Mouse (Mus musculus): ENCODE results near the gene Atp6v1e2.
A peak's percentile ranks its signal among the peaks of the same experiment; 100 is the strongest.

Gene Atp6v1e2

GRCm38 (mm10) chr17:86915540-86915939, 32.2 kb downstream of the Atp6v1e2 start:
- DNase-seq (ENCODE audit: low read depth, low spot score): no peak

- no peak for DNase-seq (ENCODE audit: low read depth, low spot score)
These were observed 34.6 kb downstream of the Atp6v1e2 start for GRCm38 (mm10) chr17:86913003-86913607.

- DNase-seq (ENCODE audit: low read depth, low spot score): no peak
These were observed 36.4 kb downstream of the Atp6v1e2 start for GRCm38 (mm10) chr17:86911261-86911660.

- peak; percentile 65 for DNase-seq (ENCODE audit: low read depth, low spot score)
These were observed 37.8 kb downstream of the Atp6v1e2 start for GRCm38 (mm10) chr17:86909733-86910495.

GRCm38 (mm10) chr17:86908316-86908715, 39.4 kb downstream of the Atp6v1e2 start:
- DNase-seq (ENCODE audit: low read depth, low spot score): peak; percentile 37

GRCm38 (mm10) chr17:86907092-86907491, 40.6 kb downstream of the Atp6v1e2 start:
- no peak for DNase-seq (ENCODE audit: low read depth, low spot score)

- no peak for DNase-seq (ENCODE audit: low read depth, low spot score)
These were observed 41.1 kb downstream of the Atp6v1e2 start for GRCm38 (mm10) chr17:86906601-86907000.

- peak; percentile 89 for DNase-seq (ENCODE audit: low read depth, low spot score)
These were observed 41.6 kb downstream of the Atp6v1e2 start for GRCm38 (mm10) chr17:86906136-86906461.

- peak; percentile 32 for DNase-seq (ENCODE audit: low read depth, low spot score)
These were observed 42.2 kb downstream of the Atp6v1e2 start for GRCm38 (mm10) chr17:86905297-86906135.

GRCm38 (mm10) chr17:86904206-86904605, 43.5 kb downstream of the Atp6v1e2 start:
- DNase-seq (ENCODE audit: low read depth, low spot score): peak; percentile 18

- peak; percentile 63 for DNase-seq (ENCODE audit: low read depth, low spot score)
These were observed 44.1 kb downstream of the Atp6v1e2 start for GRCm38 (mm10) chr17:86903596-86903995.

GRCm38 (mm10) chr17:86902399-86903067, 45.2 kb downstream of the Atp6v1e2 start:
- no peak for DNase-seq (ENCODE audit: low read depth, low spot score)

- no peak for DNase-seq (ENCODE audit: low read depth, low spot score)
These were observed 47.1 kb downstream of the Atp6v1e2 start for GRCm38 (mm10) chr17:86900564-86900963.

GRCm38 (mm10) chr17:86899821-86900220, 47.9 kb downstream of the Atp6v1e2 start:
- no peak for DNase-seq (ENCODE audit: low read depth, low spot score)

- DNase-seq (ENCODE audit: low read depth, low spot score): no peak
These were observed 50.1 kb downstream of the Atp6v1e2 start for GRCm38 (mm10) chr17:86897486-86898165.

- no peak for DNase-seq (ENCODE audit: low read depth, low spot score)
These were observed 52.5 kb downstream of the Atp6v1e2 start for GRCm38 (mm10) chr17:86895191-86895590.

All from 3T3-L1 (cell line).